Mouse (Mus musculus) adrenal gland, postnatal 10 days (tissue): ENCODE measurements at regions not wholly inside any gene's neighbourhood (a gene's known extent, or its start where the extent isn't known, plus 50 kb on each side); places are given as distances from the start of the nearest gene placed in this dataset.
"Not testable (repeated sequence)": the region's sequence is repeated elsewhere in the genome, so short reads cannot be mapped to it uniquely, and the experiment has no call there.

Experiments
- DNase-seq: peaks from one replicate; pipeline ENCODE4 v3.0.0; 2021; ENCODE audit warnings: mixed read lengths

- no peak for DNase-seq
Observed at GRCm38 (mm10) chr1:128535537-128536150, 56.4 kb downstream of the Cxcr4 start.

GRCm38 (mm10) chr1:128532632-128533031 lies 59.5 kb downstream of the Cxcr4 start:
- DNase-seq = no peak

- DNase-seq = no peak
Observed at GRCm38 (mm10) chr1:128529808-128530545, 62.1 kb downstream of the Cxcr4 start.

GRCm38 (mm10) chr1:128519234-128519633 lies 72.9 kb downstream of the Cxcr4 start:
- DNase-seq = no peak

- DNase-seq = no peak
Observed at GRCm38 (mm10) chr1:128518514-128518913, 73.6 kb downstream of the Cxcr4 start.

GRCm38 (mm10) chr1:128517351-128517750 lies 74.7 kb downstream of the Cxcr4 start:
- DNase-seq = no peak

- no peak for DNase-seq
Observed at GRCm38 (mm10) chr1:128514327-128514726, 77.8 kb downstream of the Cxcr4 start.

- no peak for DNase-seq
Observed at GRCm38 (mm10) chr1:128513911-128514310, 78.2 kb downstream of the Cxcr4 start.

- DNase-seq = no peak
Observed at GRCm38 (mm10) chr1:128513153-128513552, 78.9 kb downstream of the Cxcr4 start.

- no peak for DNase-seq
Observed at GRCm38 (mm10) chr1:128508816-128509461, 83.2 kb downstream of the Cxcr4 start.

GRCm38 (mm10) chr1:128506551-128507313 lies 85.4 kb downstream of the Cxcr4 start:
- no peak for DNase-seq

GRCm38 (mm10) chr1:128504371-128504770 lies 87.2 kb upstream of the Dars start:
- DNase-seq = no peak

GRCm38 (mm10) chr1:128498042-128498772 lies 81.0 kb upstream of the Dars start:
- DNase-seq = no peak

GRCm38 (mm10) chr1:128492251-128492650 lies 75.1 kb upstream of the Dars start:
- no peak for DNase-seq

GRCm38 (mm10) chr1:128487181-128487580 lies 70.0 kb upstream of the Dars start:
- not testable (repeated sequence) for DNase-seq

GRCm38 (mm10) chr1:128478376-128478775 lies 61.2 kb upstream of the Dars start:
- no peak for DNase-seq

GRCm38 (mm10) chr1:128477653-128478052 lies 60.5 kb upstream of the Dars start:
- DNase-seq = no peak

GRCm38 (mm10) chr1:128472713-128473230 lies 55.6 kb upstream of the Dars start:
- DNase-seq = no peak

GRCm38 (mm10) chr1:128472022-128472712 lies 55.0 kb upstream of the Dars start:
- peak; percentile 66 for DNase-seq

- no peak for DNase-seq
Observed at GRCm38 (mm10) chr1:128470786-128471185, 53.6 kb upstream of the Dars start.

- no peak for DNase-seq
Observed at GRCm38 (mm10) chr1:128469054-128469453, 51.9 kb upstream of the Dars start.
